Mouse (Mus musculus) forebrain, embryonic 11.5 days (tissue): ENCODE results near the gene Cemip. TPM values are rescaled to one million over a fixed set of nuclear protein-coding genes. Genes with fewer than 3 reads are reported as not detected.
"Not testable (repeated sequence)": the region's sequence is repeated elsewhere in the genome, so short reads cannot be mapped to it uniquely, and the experiment has no call there.

Source experiments
- ATAC-seq: fragments of 200-750 bp; cut with Nextera tagmentation; replicated peaks from 2 replicates; pipeline ENCODE4 v1.8.0; 2017; ENCODE audit warnings: moderate TSS enrichment; ENCODE audit not compliant: low FRiP score
- DNase-seq: peaks from one replicate; pipeline ENCODE4 v3.0.0-alpha.2; 2017; ENCODE audit warnings: low spot score
- H3K27ac ChIP-seq: fragments of 300-500 bp; sonication (generic); 2 replicates; pipeline ENCODE4 v1.5.1; 2014; ENCODE audit warnings: low read depth, low read length
- H3K27me3 ChIP-seq: fragments of 300-500 bp; sonication (generic); 2 replicates; pipeline ENCODE4 v1.6.1; 2014; ENCODE audit warnings: mild to moderate bottlenecking, low read length, mixed read lengths; ENCODE audit not compliant: control insufficient read depth, insufficient read depth
- H3K36me3 ChIP-seq: fragments of 300-500 bp; sonication (generic); 2 replicates; pipeline ENCODE4 v1.6.1; 2014; ENCODE audit warnings: mild to moderate bottlenecking, low read length, moderate library complexity, mixed read lengths; ENCODE audit not compliant: control insufficient read depth, insufficient read depth
- H3K4me1 ChIP-seq: fragments of 300-500 bp; sonication (generic); replicated peaks from 2 replicates; pipeline ENCODE4 v1.6.1; 2014; ENCODE audit warnings: low read length, mixed read lengths; ENCODE audit not compliant: control insufficient read depth, insufficient read depth
- H3K4me2 ChIP-seq: fragments of 300-500 bp; sonication (generic); 2 replicates; pipeline ENCODE4 v1.6.1; 2014; ENCODE audit warnings: low read depth, mild to moderate bottlenecking, low read length, moderate library complexity, mixed read lengths; ENCODE audit not compliant: severe bottlenecking
- H3K4me3 ChIP-seq: fragments of 300-500 bp; sonication (generic); 2 replicates; pipeline ENCODE4 v1.5.1; 2014; ENCODE audit warnings: low read depth, low read length
- H3K9ac ChIP-seq: fragments of 300-500 bp; sonication (generic); 2 replicates; pipeline ENCODE4 v1.6.1; 2014; ENCODE audit warnings: low read length
- H3K9me3 ChIP-seq: fragments of 300-500 bp; sonication (generic); 2 replicates; pipeline ENCODE4 v1.6.1; 2016; ENCODE audit warnings: low read length, mixed read lengths; ENCODE audit not compliant: control insufficient read depth
- WGBS: fragments of 180-500 bp; shearing (Covaris S2); extraction: QIAGEN DNeasy Blood & Tissue Kit; methylation state at CpG from one replicate; pipeline ENCODE4 v1.1.7; 2014; 5-methylcytosine and 5-hydroxymethylcytosine counted together
- polyA plus RNA-seq: library from polyadenylated mRNA; unstranded; fragments of >200 nt; fragmentation: Nextera tagmentation; extraction: Ambion mirVana; gene quantifications from 2 replicates; pipeline ENCODE4 v1.2.1, GENCODE M21; 2014

The Cemip gene
- 0.71 and 0.94 TPM in 2 replicates for polyA plus RNA-seq

DNA sequence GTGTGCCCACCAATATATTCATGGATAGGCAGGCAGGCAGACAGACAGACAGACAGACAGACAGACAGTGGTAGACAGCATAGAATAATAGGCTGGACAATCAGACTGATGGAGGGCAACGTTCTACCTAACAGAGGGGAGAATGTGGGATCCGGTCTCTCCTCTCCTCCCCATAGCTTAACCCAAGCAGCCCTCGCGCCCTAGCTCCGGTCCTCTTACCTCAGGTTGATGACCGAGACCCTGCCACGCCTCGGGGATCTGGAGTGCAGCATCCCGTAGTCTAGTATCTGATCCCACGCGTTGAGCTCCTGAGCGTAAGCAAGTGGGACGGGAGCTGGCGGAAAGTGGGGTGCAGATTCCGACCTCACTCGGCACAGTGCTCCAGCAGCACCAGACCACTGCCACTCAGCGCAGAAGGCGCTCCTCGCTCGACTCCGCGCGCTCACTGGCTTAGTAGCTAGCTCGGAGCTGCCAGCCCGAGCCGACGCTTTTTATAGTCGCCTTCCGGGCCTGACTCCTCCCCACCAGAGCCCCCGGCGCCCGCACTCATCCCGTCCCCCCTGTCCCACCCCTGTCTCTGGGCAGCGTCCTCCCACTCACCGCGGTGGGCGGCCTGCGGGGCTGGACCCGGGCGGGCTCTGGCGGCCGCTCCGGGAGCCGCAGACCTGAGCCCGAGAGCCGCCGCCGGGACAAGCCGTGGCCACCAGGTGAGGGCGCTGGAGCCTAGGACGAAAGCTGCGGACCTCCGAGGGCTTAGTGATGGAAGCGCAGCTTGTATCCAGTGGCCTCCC lies at the start of gene Cemip:
Gene Cemip, minus strand, starts transcription at position 464 of the 791 bp plus-strand sequence.
- ATAC-seq (peak; percentile 89), DNase-seq (peak; percentile 88)
- Histone ChIP-seq H3K9me3 (no peaks in the 10 kb centered on the region), H3K4me1 (peaks cover 4% of the 10 kb centered on the region; the same call in 1 of the 2 replicates), H3K4me3 (peak within 1 kb of the TSS; percentile 33), H3K27ac (no peak within 1 kb of the TSS), H3K27me3 (peaks cover 14% of the 10 kb centered on the region), H3K36me3 (no peaks in the 10 kb centered on the region), H3K4me2 (peak within 1 kb of the TSS; percentile 84), H3K9ac (peak within 1 kb of the TSS; percentile 47; the same call in 1 of the 2 replicates)
- under 1% methylated on average over 54 of the region's 54 CpGs for WGBS

DNA sequence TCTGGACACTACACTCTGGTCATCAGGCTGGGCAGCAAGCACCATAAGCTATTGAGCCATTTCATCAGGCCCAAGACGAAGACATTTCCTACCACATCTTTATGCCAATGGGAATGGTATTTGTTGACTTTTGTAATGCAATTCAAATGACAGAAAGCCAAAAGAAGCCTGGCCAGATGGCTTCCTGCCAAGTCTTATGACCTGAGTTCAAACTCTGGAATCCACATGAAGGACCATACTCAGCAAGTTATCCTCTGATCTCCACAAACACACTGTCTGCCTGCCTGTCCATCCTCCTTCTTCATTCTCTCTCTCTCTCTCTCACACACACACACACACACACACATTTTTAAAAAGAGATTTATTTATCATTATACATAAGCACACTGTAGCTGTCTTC lies 46.4 kb upstream of the Cemip start:
- Histone ChIP-seq H3K27ac (no peak overlapping the region), H3K4me3 (no peak overlapping the region), H3K9ac (no peak overlapping the region), H3K27me3 (no peaks in the 10 kb centered on the region), H3K4me2 (no peak overlapping the region), H3K9me3 (no peaks in the 10 kb centered on the region), H3K4me1 (no peaks in the 10 kb centered on the region), H3K36me3 (no peaks in the 10 kb centered on the region)
- no peak for DNase-seq
- no peak for ATAC-seq
- WGBS = 81% methylated on average over 1 of the region's 1 CpGs

DNA sequence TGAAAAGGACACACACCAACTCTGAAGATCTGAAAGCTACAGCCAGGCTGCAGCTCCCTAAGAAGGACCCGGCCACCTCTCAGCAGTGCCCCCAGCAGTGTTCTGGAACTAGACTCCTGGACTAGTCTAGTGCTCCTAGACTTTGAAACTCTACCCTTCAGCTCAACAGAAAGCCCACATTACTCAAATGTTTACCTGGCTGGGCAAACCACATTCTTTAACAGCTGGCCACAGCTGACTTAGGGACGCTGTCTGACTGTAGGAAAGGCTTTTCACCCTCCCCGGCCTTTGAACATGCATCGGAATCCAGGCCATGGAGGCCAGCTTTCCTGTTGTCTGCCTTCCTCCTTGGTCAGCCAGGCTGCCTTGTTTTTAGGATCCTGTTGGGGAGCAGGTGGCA lies 45.4 kb upstream of the Cemip start:
- Histone ChIP-seq H3K27me3 (no peaks in the 10 kb centered on the region), H3K9ac (no peak overlapping the region), H3K36me3 (no peaks in the 10 kb centered on the region), H3K27ac (no peak overlapping the region), H3K4me3 (no peak overlapping the region), H3K4me2 (no peak overlapping the region), H3K4me1 (no peaks in the 10 kb centered on the region), H3K9me3 (no peaks in the 10 kb centered on the region)
- no peak for DNase-seq
- 94% methylated on average over 4 of the region's 4 CpGs for WGBS
- no peak for ATAC-seq

GRCm38 (mm10) chr7:84128661-84129060 lies 42.4 kb upstream of the Cemip start:
- H3K9ac ChIP-seq = no peak overlapping the region
- 80% methylated on average over 8 of the region's 8 CpGs for WGBS
- no peak for DNase-seq
- no peaks in the 10 kb centered on the region for H3K27me3 ChIP-seq
- H3K36me3 ChIP-seq = no peaks in the 10 kb centered on the region
- ATAC-seq = no peak
- H3K4me2 ChIP-seq = no peak overlapping the region
- no peaks in the 10 kb centered on the region for H3K4me1 ChIP-seq
- H3K9me3 ChIP-seq = no peaks in the 10 kb centered on the region
- H3K4me3 ChIP-seq = no peak overlapping the region
- no peak overlapping the region for H3K27ac ChIP-seq

DNA sequence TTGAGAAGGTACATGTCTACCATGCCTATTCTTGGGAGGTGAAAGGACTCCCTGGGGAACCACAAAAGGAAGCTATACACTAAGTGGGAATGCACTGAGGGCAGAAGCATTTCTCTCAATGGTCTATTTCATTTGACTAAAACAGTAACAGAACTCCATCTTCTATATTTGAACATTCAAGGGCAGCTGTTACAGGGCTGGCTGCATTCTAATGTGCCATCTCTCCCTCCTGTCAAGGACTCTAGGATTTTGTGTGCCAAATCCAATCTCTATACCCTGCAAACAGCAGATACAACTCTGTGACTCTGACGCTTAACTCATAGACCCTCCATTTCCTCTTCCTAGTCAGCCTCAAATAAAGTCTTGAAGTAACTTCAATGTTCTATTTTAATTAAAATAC lies 39.4 kb upstream of the Cemip start:
- no peak overlapping the region for H3K27ac ChIP-seq
- DNase-seq = no peak
- no peaks in the 10 kb centered on the region for H3K27me3 ChIP-seq
- ATAC-seq = no peak
- no peaks in the 10 kb centered on the region for H3K9me3 ChIP-seq
- H3K4me3 ChIP-seq = no peak overlapping the region
- no peak overlapping the region for H3K4me2 ChIP-seq
- no peaks in the 10 kb centered on the region for H3K4me1 ChIP-seq
- no peak overlapping the region for H3K9ac ChIP-seq
- WGBS = 95% methylated on average over 1 of the region's 1 CpGs
- no peaks in the 10 kb centered on the region for H3K36me3 ChIP-seq

GRCm38 (mm10) chr7:84123651-84124050 lies 37.3 kb upstream of the Cemip start:
- not testable (repeated sequence) for H3K4me2 ChIP-seq, H3K27me3 ChIP-seq, H3K27ac ChIP-seq, ATAC-seq, H3K4me1 ChIP-seq, H3K4me3 ChIP-seq, H3K36me3 ChIP-seq, DNase-seq, H3K9ac ChIP-seq, H3K9me3 ChIP-seq
- 92% methylated on average over 3 of the region's 4 CpGs for WGBS

GRCm38 (mm10) chr7:84121778-84122177 lies 35.5 kb upstream of the Cemip start:
- Histone ChIP-seq H3K4me1 (no peaks in the 10 kb centered on the region), H3K27me3 (no peaks in the 10 kb centered on the region), H3K9me3 (no peaks in the 10 kb centered on the region), H3K4me2 (no peak overlapping the region), H3K27ac (no peak overlapping the region), H3K36me3 (no peaks in the 10 kb centered on the region), H3K9ac (no peak overlapping the region), H3K4me3 (no peak overlapping the region)
- 84% methylated on average over 3 of the region's 3 CpGs for WGBS
- no peak for DNase-seq
- ATAC-seq = no peak

DNA sequence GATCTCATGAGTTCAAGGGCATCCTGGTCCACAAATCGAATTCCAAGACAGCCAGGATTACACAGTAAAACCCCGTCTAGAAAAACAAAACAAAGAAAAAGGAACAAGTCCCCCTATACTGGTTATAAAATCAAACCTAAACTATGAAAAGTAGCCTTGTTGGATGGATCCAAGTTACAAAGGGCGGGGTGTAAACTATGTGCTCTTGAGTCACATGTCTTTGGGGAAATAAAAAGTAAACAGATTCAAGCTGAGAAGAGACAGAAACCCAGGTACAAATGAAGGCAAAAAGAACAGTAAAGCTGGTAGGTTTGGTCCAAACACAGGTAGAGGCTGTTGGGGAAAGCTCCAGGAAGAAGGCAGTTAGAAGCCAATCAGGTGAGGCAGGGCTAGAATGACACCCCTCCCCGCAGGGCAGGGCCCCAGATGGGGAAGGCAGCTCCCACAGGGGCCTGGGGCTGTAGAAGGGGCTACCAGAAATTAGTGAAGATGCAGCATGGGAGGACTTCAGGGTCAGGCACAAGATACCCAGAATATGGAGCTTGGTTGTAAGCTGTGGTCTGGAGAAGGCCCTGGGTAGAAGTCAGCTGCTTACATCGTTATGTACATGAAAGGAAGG lies 33.9 kb upstream of the Cemip start:
- Histone ChIP-seq H3K27me3 (no peaks in the 10 kb centered on the region), H3K27ac (no peak overlapping the region), H3K9ac (no peak overlapping the region), H3K36me3 (no peaks in the 10 kb centered on the region), H3K4me3 (no peak overlapping the region), H3K4me1 (no peaks in the 10 kb centered on the region), H3K4me2 (no peak overlapping the region), H3K9me3 (no peaks in the 10 kb centered on the region)
- 71% methylated on average over 5 of the region's 5 CpGs for WGBS
- DNase-seq = no peak
- ATAC-seq = no peak
